Mouse (Mus musculus) kidney, postnatal 0 days (tissue): ENCODE measurements at regions not wholly inside any gene's neighbourhood (a gene's known extent, or its start where the extent isn't known, plus 50 kb on each side); places are given as distances from the start of the nearest gene placed in this dataset.
A peak's percentile ranks its signal among the peaks of the same experiment; 100 is the strongest.

Experiments
- ATAC-seq: fragments of 200-750 bp; cut with Nextera tagmentation; replicated peaks from 2 replicates; pipeline ENCODE4 v1.8.0; 2017; ENCODE audit warnings: low read depth, moderate number of reproducible peaks, moderate TSS enrichment, moderate library complexity; ENCODE audit not compliant: low FRiP score
- DNase-seq: peaks from one replicate; pipeline ENCODE4 v3.0.0-alpha.2; 2016; ENCODE audit warnings: low spot score
- H3K27ac ChIP-seq: fragments of 300-500 bp; sonication (generic); 2 replicates; pipeline ENCODE4 v1.5.1; 2014; ENCODE audit warnings: mild to moderate bottlenecking
- H3K27me3 ChIP-seq: fragments of 300-500 bp; sonication (generic); 2 replicates; pipeline ENCODE4 v1.6.1; 2014; ENCODE audit warnings: low read length, mixed read lengths; ENCODE audit not compliant: insufficient read depth
- H3K36me3 ChIP-seq: fragments of 300-500 bp; sonication (generic); 2 replicates; pipeline ENCODE4 v1.6.1; 2014; ENCODE audit warnings: low read length, mixed read lengths; ENCODE audit not compliant: insufficient read depth
- H3K4me1 ChIP-seq: fragments of 300-500 bp; sonication (generic); replicated peaks from 2 replicates; pipeline ENCODE4 v1.6.1; 2014; ENCODE audit warnings: antibody characterized with exemption, low read length, mixed read lengths; ENCODE audit not compliant: insufficient read depth
- H3K4me2 ChIP-seq: fragments of 300-500 bp; sonication (generic); 2 replicates; pipeline ENCODE4 v1.6.1; 2014; ENCODE audit warnings: mild to moderate bottlenecking, low read length, moderate library complexity, mixed read lengths
- H3K4me3 ChIP-seq: fragments of 300-500 bp; sonication (generic); replicated peaks from 2 replicates; pipeline ENCODE4 v1.5.1; 2014; ENCODE audit warnings: low read depth, low read length
- H3K9ac ChIP-seq: fragments of 300-500 bp; sonication (generic); 2 replicates; pipeline ENCODE4 v1.6.1; 2014; ENCODE audit warnings: low read depth, low read length
- H3K9me3 ChIP-seq: fragments of 300-500 bp; sonication (generic); replicated peaks from 2 replicates; pipeline ENCODE4 v1.6.1; 2016; ENCODE audit warnings: low read length, inconsistent platforms, mixed read lengths
- CTCF ChIP-seq: IDR thresholded peaks from 2 replicates; pipeline ENCODE4 v1.5.1; 2016; ENCODE audit warnings: antibody characterized with exemption, low read depth, mild to moderate bottlenecking, moderate library complexity
- WGBS: fragments of 180-500 bp; shearing (Covaris S2); extraction: QIAGEN DNeasy Blood & Tissue Kit; methylation state at CpG from one replicate; pipeline ENCODE4 v1.1.7; 2014; 5-methylcytosine and 5-hydroxymethylcytosine counted together

- Histone ChIP-seq H3K27me3 (no peaks in the 10 kb centered on the region), H3K9ac (no peak overlapping the region), H3K4me1 (no peaks in the 10 kb centered on the region), H3K27ac (no peak overlapping the region), H3K4me3 (no peak overlapping the region), H3K4me2 (no peak overlapping the region), H3K9me3 (no peaks in the 10 kb centered on the region), H3K36me3 (no peaks in the 10 kb centered on the region)
- 31% methylated on average over 2 of the region's 2 CpGs for WGBS
- no peak for TF ChIP-seq CTCF
- DNase-seq: peak; percentile 16
- ATAC-seq: no peak; the same call in 1 of the 2 replicates
Measured at GRCm38 (mm10) chr1:31808074-31808473, 364.4 kb upstream of the Khdrbs2 start.
